Mouse (Mus musculus): Measurements from ENCODE around the gene Dock2. TPM values are rescaled to one million over a fixed set of nuclear protein-coding genes. Genes with fewer than 3 reads are reported as not detected.
"Not testable (repeated sequence)": the region's sequence is repeated elsewhere in the genome, so short reads cannot be mapped to it uniquely, and the experiment has no call there.

The Dock2 gene
- total RNA-seq (2021) = 1 to 10 TPM; 2.8 to 3.6 TPM

DNA sequence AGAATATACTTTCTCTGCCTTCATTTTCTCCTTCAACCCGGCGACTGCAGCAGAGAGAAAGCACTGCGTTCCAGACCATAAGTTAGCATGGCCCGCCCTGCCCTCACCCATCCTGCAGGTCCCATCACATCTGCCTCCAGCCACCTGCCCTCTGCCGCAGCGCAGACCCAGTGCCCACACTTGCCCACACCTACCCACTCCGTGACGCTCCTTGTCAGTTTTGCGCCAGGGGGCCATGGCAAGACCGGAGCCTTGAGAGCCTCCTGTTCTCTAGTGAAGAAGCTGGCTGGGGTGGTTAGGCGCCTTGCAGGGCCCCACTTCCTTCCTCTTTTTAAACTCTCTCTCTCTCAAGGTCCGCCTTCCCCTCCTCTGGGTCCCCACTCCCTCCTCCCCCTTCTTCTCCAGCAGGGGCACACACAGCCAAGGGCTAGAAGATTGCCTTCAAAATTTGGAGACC lies at the start of gene Dock2:
Gene Dock2, minus strand, starts transcription at position 306 of the 457 bp plus-strand sequence.
- DNase-seq (ENCODE audit: extremely low spot score in 1 of 2, low spot score in 1 of 2) = no peak

DNA sequence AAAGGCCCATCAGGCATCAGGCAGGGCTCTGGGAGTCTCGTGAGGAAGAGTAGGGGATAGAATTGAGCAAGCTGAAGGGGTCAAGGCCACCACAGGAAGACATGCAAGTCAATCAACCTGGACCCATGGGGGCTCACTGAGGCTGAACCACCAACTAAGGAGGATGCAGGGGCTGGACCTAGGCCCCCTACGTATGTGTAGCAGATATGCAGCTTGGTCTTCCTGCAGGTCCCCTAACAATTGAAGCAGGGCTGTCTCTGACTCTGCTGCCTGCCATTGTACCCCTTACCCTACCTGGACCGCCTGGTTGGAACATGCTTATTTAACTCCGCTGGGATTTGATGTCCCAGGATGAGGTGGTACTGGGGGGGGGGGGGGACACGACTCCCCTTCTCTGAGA lies 49.0 kb upstream of the Dock2 start:
- no peak for DNase-seq (ENCODE audit: extremely low spot score in 1 of 2, low spot score in 1 of 2)

DNA sequence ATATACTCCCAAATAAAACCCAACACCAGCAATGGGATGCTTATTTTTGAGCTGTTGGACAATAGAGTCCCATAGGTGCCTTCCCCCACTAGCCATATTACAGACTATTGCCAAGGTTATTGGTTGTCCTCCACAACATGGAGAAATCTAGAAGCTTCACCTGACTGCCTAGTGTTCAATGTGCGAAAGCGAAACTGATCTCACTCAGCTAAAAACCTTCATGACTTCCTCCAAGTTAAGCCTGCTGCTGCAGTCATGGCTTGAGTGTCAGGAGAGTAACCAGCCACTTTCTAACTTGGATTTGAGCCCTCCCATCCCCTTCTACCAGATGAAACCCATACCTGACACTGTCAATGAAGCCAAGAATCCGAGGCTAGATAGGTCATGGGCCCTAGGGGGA lies 44.1 kb upstream of the Dock2 start:
- no peak for DNase-seq (ENCODE audit: extremely low spot score in 1 of 2, low spot score in 1 of 2)

DNA sequence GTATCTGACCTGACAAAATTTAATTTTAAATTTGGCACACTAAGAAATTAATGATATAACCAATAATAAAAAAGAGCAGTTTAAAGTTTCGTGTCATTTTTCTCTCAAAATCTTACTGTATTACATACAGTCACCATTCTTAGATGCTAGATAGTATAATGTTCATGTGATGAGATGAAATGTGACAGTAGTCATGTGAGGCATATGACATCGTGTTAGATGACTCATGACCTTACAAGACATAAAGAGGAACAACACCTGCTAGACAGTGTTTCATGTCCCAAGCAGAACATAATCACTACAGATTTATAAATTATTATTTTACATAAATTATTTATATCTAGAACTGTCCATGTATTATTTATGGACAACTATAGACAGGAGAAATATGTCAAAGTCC lies 43.2 kb upstream of the Dock2 start:
- DNase-seq (ENCODE audit: extremely low spot score in 1 of 2, low spot score in 1 of 2) = no peak

GRCm38 (mm10) chr11:34824791-34825190 lies 41.1 kb upstream of the Dock2 start:
- DNase-seq (ENCODE audit: extremely low spot score in 1 of 2, low spot score in 1 of 2) = no peak

DNA sequence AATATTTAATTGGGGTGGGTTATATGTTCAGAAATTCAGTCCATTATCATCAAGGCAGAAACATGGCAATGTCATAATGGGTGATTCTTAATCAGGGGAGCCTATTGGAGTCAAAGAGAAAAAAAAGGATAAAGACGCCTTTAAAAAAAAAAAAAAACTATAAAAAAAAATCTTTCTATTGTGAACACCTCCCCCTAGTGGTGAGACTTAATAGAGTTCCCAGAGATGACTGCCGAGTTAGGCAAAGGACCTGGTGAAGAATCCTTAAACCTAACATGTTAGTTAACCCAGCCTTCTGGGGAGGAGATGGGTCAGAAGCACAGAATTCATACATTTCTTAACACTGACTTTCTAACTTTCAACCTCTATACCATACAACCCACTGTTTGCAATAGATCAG lies 31.1 kb upstream of the Dock2 start:
- DNase-seq (ENCODE audit: extremely low spot score in 1 of 2, low spot score in 1 of 2) = no peak

DNA sequence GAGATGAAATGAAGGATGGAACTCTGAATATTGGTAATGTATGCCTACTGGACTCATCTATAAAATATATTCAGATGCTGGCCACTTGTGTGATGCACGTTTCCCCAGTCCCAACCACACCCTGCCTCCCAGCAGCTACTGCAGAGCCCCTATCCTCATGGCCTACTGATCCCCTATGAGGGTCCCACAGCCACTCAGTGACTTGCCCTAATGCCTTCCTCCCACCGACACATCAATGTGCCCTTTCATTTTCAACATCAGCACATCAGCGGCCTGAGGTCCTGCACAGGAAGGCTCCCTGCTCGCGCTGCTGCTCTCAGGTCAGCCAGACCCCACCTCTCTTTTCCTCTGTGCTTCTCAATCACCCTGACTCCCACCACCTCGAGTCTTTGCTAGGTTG lies 30.6 kb upstream of the Dock2 start:
- no peak for DNase-seq (ENCODE audit: extremely low spot score in 1 of 2, low spot score in 1 of 2)

GRCm38 (mm10) chr11:34805026-34805425 lies 21.3 kb upstream of the Dock2 start:
- not testable (repeated sequence) for DNase-seq (ENCODE audit: extremely low spot score in 1 of 2, low spot score in 1 of 2)

- not testable (repeated sequence) for DNase-seq (ENCODE audit: extremely low spot score in 1 of 2, low spot score in 1 of 2)
Measured at GRCm38 (mm10) chr11:34798066-34798465, 14.4 kb upstream of the Dock2 start.

DNA sequence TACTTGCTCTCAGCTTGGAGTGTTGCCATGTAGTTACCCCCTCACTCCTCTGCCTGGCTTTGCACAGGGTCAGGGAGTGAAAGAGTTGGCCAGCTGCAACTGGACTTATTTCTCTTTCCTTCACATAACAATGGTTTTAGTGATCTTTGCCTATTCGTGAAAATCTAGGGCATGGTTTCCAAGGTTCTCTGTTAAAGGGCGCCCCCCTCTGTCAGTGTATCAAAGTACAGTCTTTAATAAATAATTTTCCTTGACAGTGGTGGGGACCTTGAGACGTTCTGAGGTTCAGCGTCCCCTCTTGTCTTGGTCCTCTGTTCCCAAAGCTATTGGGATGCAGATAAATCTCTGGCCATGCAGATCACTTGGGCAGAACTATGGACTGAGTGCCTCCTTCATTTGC lies 12.4 kb upstream of the Dock2 start:
- DNase-seq (ENCODE audit: extremely low spot score in 1 of 2, low spot score in 1 of 2) = peak in 1 of 2 experiments; percentile 50

DNA sequence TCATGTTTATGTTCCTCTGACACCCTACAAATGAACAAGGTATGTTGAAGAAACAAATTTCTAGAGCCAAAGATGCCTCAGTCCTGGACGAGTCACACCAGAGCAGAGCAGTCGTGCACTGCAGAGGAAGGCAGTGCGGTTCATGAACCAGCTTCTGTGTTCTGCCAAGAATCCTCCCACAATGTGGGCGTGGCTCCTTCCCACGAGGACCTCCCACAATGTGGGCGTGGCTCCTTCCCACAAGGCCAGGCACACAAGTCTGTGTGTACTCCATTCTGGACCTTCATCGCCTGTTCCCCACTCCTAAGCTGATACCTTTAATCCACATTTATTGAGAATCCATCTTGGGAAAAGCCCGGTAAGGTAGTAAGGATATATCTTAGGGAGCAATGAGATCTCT lies 8.2 kb upstream of the Dock2 start:
- DNase-seq (ENCODE audit: extremely low spot score in 1 of 2, low spot score in 1 of 2) = no peak

- no peak for DNase-seq (ENCODE audit: extremely low spot score in 1 of 2, low spot score in 1 of 2)
Measured at GRCm38 (mm10) chr11:34784864-34785263, 1.2 kb upstream of the Dock2 start.

GRCm38 (mm10) chr11:34782516-34783430 lies 919 bp downstream of the Dock2 start:
- DNase-seq (ENCODE audit: extremely low spot score in 1 of 2, low spot score in 1 of 2) = no peak

- no peak for DNase-seq (ENCODE audit: extremely low spot score in 1 of 2, low spot score in 1 of 2)
Measured at GRCm38 (mm10) chr11:34780786-34781185, 2.9 kb downstream of the Dock2 start.

- no peak for DNase-seq (ENCODE audit: extremely low spot score in 1 of 2, low spot score in 1 of 2)
Measured at GRCm38 (mm10) chr11:34779966-34780365, 3.7 kb downstream of the Dock2 start.

GRCm38 (mm10) chr11:34778351-34778750 lies 5.3 kb downstream of the Dock2 start:
- no peak for DNase-seq (ENCODE audit: extremely low spot score in 1 of 2, low spot score in 1 of 2)

- DNase-seq (ENCODE audit: extremely low spot score in 1 of 2, low spot score in 1 of 2) = no peak
Measured at GRCm38 (mm10) chr11:34777529-34777928, 6.2 kb downstream of the Dock2 start.

- no peak for DNase-seq (ENCODE audit: extremely low spot score in 1 of 2, low spot score in 1 of 2)
Measured at GRCm38 (mm10) chr11:34776054-34776453, 7.6 kb downstream of the Dock2 start.

GRCm38 (mm10) chr11:34774636-34775035 lies 9.1 kb downstream of the Dock2 start:
- DNase-seq (ENCODE audit: extremely low spot score in 1 of 2, low spot score in 1 of 2) = no peak

DNA sequence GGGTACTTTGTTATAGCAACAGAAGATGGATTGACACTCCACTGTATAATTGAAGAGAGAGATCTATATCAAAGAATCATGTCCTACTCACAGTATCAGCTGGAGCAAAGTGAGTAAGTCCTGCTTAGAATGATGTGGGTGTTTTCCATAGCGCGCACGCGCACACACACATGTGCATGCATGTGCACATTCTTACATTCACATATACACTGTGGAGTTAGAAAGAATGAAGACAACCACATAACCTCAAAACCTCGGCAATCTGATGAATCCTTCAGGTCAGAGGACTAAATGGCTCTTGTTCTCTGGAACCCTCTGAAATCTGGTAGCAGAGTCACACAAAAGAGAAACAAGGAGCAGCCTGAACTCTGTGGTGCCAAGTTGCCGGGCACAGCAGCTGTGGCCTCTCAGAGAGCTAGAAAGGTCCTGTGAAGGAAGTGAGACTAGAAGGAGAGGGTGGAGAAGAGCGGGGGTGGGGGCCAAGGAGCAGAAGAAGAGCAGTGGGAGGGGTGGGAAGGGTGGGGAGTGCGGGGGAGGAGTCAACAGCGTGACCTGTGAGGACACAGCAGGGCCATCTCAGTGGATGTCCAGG lies 10.3 kb downstream of the Dock2 start:
- no peak for DNase-seq (ENCODE audit: extremely low spot score in 1 of 2, low spot score in 1 of 2)

- no peak for DNase-seq (ENCODE audit: extremely low spot score in 1 of 2, low spot score in 1 of 2)
Measured at GRCm38 (mm10) chr11:34771221-34771986, 12.3 kb downstream of the Dock2 start.
